Mouse (Mus musculus): ENCODE results near the gene Mcoln3. TPM values are rescaled to one million over a fixed set of nuclear protein-coding genes. Genes with fewer than 3 reads are reported as not detected.

Gene Mcoln3
- polyA plus RNA-seq, 1 experiment = 0.39 TPM

- H3K9me3 ChIP-seq = no peaks in the 10 kb centered on the region
- no peak for TF ChIP-seq GATA1 (IDR thresholded peaks at IDR 0.05; ENCODE audit: borderline replicate concordance, low read length)
- TF ChIP-seq FLI1 (IDR thresholded peaks at IDR 0.05; ENCODE audit: low read length) = no peak
- H3K27me3 ChIP-seq (replicated peaks) = peaks cover 4% of the 10 kb centered on the region
- no peaks in the 10 kb centered on the region for H3K4me1 ChIP-seq
- no peak overlapping the region for H3K4me3 ChIP-seq (replicated peaks)
- H3K36me3 ChIP-seq (replicated peaks; ENCODE audit: low read length) = no peaks in the 10 kb centered on the region
Observed at GRCm38 (mm10) chr3:146184992-146185657, 67.9 kb downstream of the Mcoln3 start.

GRCm38 (mm10) chr3:146186033-146186432 lies 68.8 kb downstream of the Mcoln3 start:
- Histone ChIP-seq H3K4me3 (replicated peaks) (no peak overlapping the region), H3K9me3 (no peaks in the 10 kb centered on the region), H3K27me3 (replicated peaks) (peaks cover 5% of the 10 kb centered on the region), H3K4me1 (no peaks in the 10 kb centered on the region), H3K36me3 (replicated peaks; ENCODE audit: low read length) (no peaks in the 10 kb centered on the region)
- TF ChIP-seq GATA1 (IDR thresholded peaks at IDR 0.05; ENCODE audit: borderline replicate concordance, low read length) (no peak), FLI1 (IDR thresholded peaks at IDR 0.05; ENCODE audit: low read length) (no peak)

- Histone ChIP-seq H3K9me3 (no peaks in the 10 kb centered on the region), H3K4me3 (replicated peaks) (no peak overlapping the region), H3K4me1 (peaks cover 4% of the 10 kb centered on the region; the same call in 1 of the 2 replicates), H3K27me3 (replicated peaks) (peaks cover 6% of the 10 kb centered on the region), H3K36me3 (replicated peaks; ENCODE audit: low read length) (no peaks in the 10 kb centered on the region)
- TF ChIP-seq GATA1 (IDR thresholded peaks at IDR 0.05; ENCODE audit: borderline replicate concordance, low read length) (no peak), FLI1 (IDR thresholded peaks at IDR 0.05; ENCODE audit: low read length) (no peak)
Observed at GRCm38 (mm10) chr3:146189933-146190332, 72.7 kb downstream of the Mcoln3 start.

Other genes with a start within 250 kb of the Mcoln3 start
- 13.7 and 17.2 TPM in 2 replicates for gene Bcl10, start 194.6 kb upstream of the Mcoln3 start, polyA plus RNA-seq (2012; ENCODE audit: insufficient read depth, low replicate concordance)
- 30.4 and 32.2 TPM in 2 replicates for gene 2410004B18Rik, start 179.4 kb upstream of the Mcoln3 start, polyA plus RNA-seq (2012; ENCODE audit: insufficient read depth, low replicate concordance)
- 0.03 TPM in 1 of 2 replicates, not detected in the other for gene Syde2, start 129.6 kb upstream of the Mcoln3 start, polyA plus RNA-seq (2012; ENCODE audit: insufficient read depth, low replicate concordance)
- gene Wdr63, start 9.3 kb upstream of the Mcoln3 start, polyA plus RNA-seq (2012; ENCODE audit: insufficient read depth, low replicate concordance) = not detected in 2 replicates
- 1.9 TPM in 1 of 2 replicates, not detected in the other for gene Mcoln2, start 32.4 kb downstream of the Mcoln3 start, polyA plus RNA-seq (2012; ENCODE audit: insufficient read depth, low replicate concordance)
- not detected in 2 replicates for gene Lpar3, start 103.5 kb downstream of the Mcoln3 start, polyA plus RNA-seq (2012; ENCODE audit: insufficient read depth, low replicate concordance)

All from megakaryocyte, embryonic 14.5 days (primary cell).